10 mouse cellular contexts compared by ENCODE assay signal in the genomic region with DNA sequence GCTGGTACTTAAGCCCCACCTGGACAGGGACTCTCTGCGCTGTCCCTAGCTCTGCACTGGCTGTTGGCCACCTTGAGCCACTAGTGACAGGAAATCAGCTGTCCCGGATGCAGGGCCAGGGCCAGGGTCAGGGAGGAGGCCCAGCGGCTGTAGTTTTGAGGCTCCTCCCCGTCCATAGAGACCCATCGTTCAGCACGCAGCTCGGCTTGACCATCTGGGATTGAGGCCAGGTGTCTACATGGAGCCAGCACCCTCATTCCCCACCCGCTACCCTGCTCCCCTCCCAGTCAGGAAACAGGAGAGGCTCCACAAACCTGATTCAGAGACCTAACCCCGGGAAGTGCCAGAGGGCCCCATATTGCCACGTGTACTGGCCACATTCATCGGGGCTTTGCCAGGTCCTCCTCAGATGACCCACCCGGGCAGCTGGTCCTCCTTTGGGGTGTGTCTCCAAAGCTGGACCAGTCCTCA. TPM values are rescaled to one million over a fixed set of nuclear protein-coding genes. Genes with fewer than 3 reads are reported as not detected.
DNase-seq lines count a peak whose midpoint lies in the region; ATAC-seq lines count a peak whose summit lies in the region.
"Had no signal": no experiment of that assay in that cellular context is flagged by ENCODE, and none has a peak within 500 bp of the region (broad histone marks: within the 10 kb centered on the region; RNA-seq: fewer than 3 reads in every experiment).

No protein-coding gene starts in this region.

- no peaks in the 10 kb centered on the region for H3K27me3 ChIP-seq in heart, embryonic 16.5 days (ENCODE audit: control insufficient read depth, insufficient read depth, low read length)
- H3K27me3 ChIP-seq in limb, embryonic 12.5 days = no peaks in the 10 kb centered on the region

- WGBS in heart, embryonic 16.5 days = 43% methylated on average over 12 of the region's 12 CpGs
- WGBS in limb, embryonic 12.5 days = 46% methylated on average over 12 of the region's 12 CpGs

- H3K4me2 ChIP-seq in heart, embryonic 16.5 days (ENCODE audit: low read depth, low read length) = no peak overlapping the region
- peak overlapping the region; percentile 11; the same call in 1 of the 2 replicates for H3K4me2 ChIP-seq in limb, embryonic 12.5 days
- H3K4me2 ChIP-seq: liver, embryonic 11.5 days had no signal

- H3K36me3 ChIP-seq in heart, embryonic 16.5 days (ENCODE audit: control insufficient read depth, insufficient read depth) = no peaks in the 10 kb centered on the region
- H3K36me3 ChIP-seq in limb, embryonic 12.5 days = no peaks in the 10 kb centered on the region

- DNase-seq in urinary bladder, postnatal 25 days (ENCODE audit: low spot score) = peak; percentile 62
- DNase-seq in urinary bladder, adult 2 months (ENCODE audit: low spot score) = no peak
- no peak for DNase-seq in left cerebral cortex, postnatal 14 days (ENCODE audit: low spot score in 2 of 2)
- DNase-seq in thymus, postnatal 10 days (ENCODE audit: low spot score in 2 of 2) = no peak
- no peak for DNase-seq in left cerebral cortex, postnatal 36 days (ENCODE audit: low spot score in 2 of 2)
- DNase-seq: cerebellum, adult 9-10 months had no signal

- H3K9ac ChIP-seq in heart, embryonic 16.5 days (ENCODE audit: low read length) = no peak overlapping the region
- H3K9ac ChIP-seq in limb, embryonic 12.5 days (replicated peaks) = no peak overlapping the region

- intact Hi-C loops in left cerebral cortex, postnatal 14 days (cut with DNase I) = no loop called here
- intact Hi-C loops in left cerebral cortex, postnatal 36 days (cut with DNase I) = no loop called here

- no peak overlapping the region for H3K4me3 ChIP-seq in heart, embryonic 16.5 days (ENCODE audit: low read length)
- H3K4me3 ChIP-seq in limb, embryonic 12.5 days (replicated peaks) = no peak overlapping the region

- no peaks in the 10 kb centered on the region for H3K9me3 ChIP-seq in heart, embryonic 16.5 days (replicated peaks; ENCODE audit: control insufficient read depth, low read length)
- H3K9me3 ChIP-seq in limb, embryonic 12.5 days = no peaks in the 10 kb centered on the region

- no peak for ATAC-seq in heart, embryonic 16.5 days (replicated peaks; ENCODE audit: extremely low read depth, insufficient read depth, low FRiP score)
- no peak for ATAC-seq in limb, embryonic 12.5 days (ENCODE audit: insufficient number of reproducible peaks, insufficient read depth, low FRiP score, low TSS enrichment, low read depth)
- ATAC-seq in CD4-positive, CD25-positive, alpha-beta regulatory T cell, adult 4 months = no peak

- H3K27ac ChIP-seq in heart, embryonic 16.5 days (ENCODE audit: low read length) = peak overlapping the region; percentile 26; the same call in 1 of the 2 replicates
- H3K27ac ChIP-seq in limb, embryonic 12.5 days = peak overlapping the region; percentile 82

- peaks cover 41% of the 10 kb centered on the region for H3K4me1 ChIP-seq in heart, embryonic 16.5 days (ENCODE audit: control insufficient read depth, insufficient read depth, low read length)
- H3K4me1 ChIP-seq in limb, embryonic 12.5 days (replicated peaks) = peaks cover 79% of the 10 kb centered on the region

RNA-seq across cellular contexts. Expression of gene Morn1, which starts 54.5 kb away (rescaled TPM):
- 6.7 and 7.0 TPM in 2 replicates for polyA plus RNA-seq in urinary bladder, adult 2 months (2012; rRNA removed)
- polyA plus RNA-seq in heart, embryonic 16.5 days (2015; fragmentation: Nextera tagmentation; extraction: Ambion mirVana) = 1.8 and 3.0 TPM in 2 replicates
- polyA plus RNA-seq in limb, embryonic 12.5 days (2016; fragmentation: Nextera tagmentation; extraction: Ambion mirVana) = 5.2 and 6.9 TPM in 2 replicates
- polyA plus RNA-seq in CD4-positive, CD25-positive, alpha-beta regulatory T cell, adult 4 months (2017; shearing (Covaris generic)) = 1 to 10 TPM; 1.9 to 4.5 TPM
- total RNA-seq in left cerebral cortex, postnatal 14 days (2021) = 10 to 100 TPM; 12.1 to 12.9 TPM
- 10 to 100 TPM in 1 of 2 experiments, 1 to 10 TPM in 1; 8.4 to 11.6 TPM for total RNA-seq in left cerebral cortex, postnatal 36 days (2021)

RNA-seq across cellular contexts. Expression of gene Rer1, which starts 54.6 kb away (rescaled TPM):
- polyA plus RNA-seq in urinary bladder, adult 2 months (2012; rRNA removed) = 130 and 159 TPM in 2 replicates
- polyA plus RNA-seq in heart, embryonic 16.5 days (2015; fragmentation: Nextera tagmentation; extraction: Ambion mirVana) = 116 and 138 TPM in 2 replicates
- polyA plus RNA-seq in limb, embryonic 12.5 days (2016; fragmentation: Nextera tagmentation; extraction: Ambion mirVana) = 136 and 141 TPM in 2 replicates
- polyA plus RNA-seq in CD4-positive, CD25-positive, alpha-beta regulatory T cell, adult 4 months (2017; shearing (Covaris generic)) = 100 to 1,000 TPM in 1 of 2 experiments, 10 to 100 TPM in 1; 84.8 to 110 TPM
- 10 to 100 TPM; 65.5 to 67.8 TPM for total RNA-seq in left cerebral cortex, postnatal 14 days (2021)
- total RNA-seq in left cerebral cortex, postnatal 36 days (2021) = 10 to 100 TPM; 65.6 to 67.3 TPM
